Mouse (Mus musculus) urinary bladder, postnatal 25 days (tissue): ENCODE results near the gene Myh2.

Experiments used
- DNase-seq: peaks from one replicate; pipeline ENCODE4 v3.0.0; 2022; ENCODE audit warnings: low spot score

Myh2 gene

GRCm38 (mm10) chr11:67170727-67171126 lies at the start of gene Myh2:
TSS of gene Myh2 (plus strand) at chr11:67171027.
- DNase-seq = no peak

- no peak for DNase-seq
Observed at GRCm38 (mm10) chr11:67124943-67125342, 45.9 kb upstream of the Myh2 start.

- no peak for DNase-seq
Observed at GRCm38 (mm10) chr11:67125361-67125760, 45.5 kb upstream of the Myh2 start.

- DNase-seq = no peak
Observed at GRCm38 (mm10) chr11:67133526-67133925, 37.3 kb upstream of the Myh2 start.

- no peak for DNase-seq
Observed at GRCm38 (mm10) chr11:67134654-67135053, 36.2 kb upstream of the Myh2 start.

GRCm38 (mm10) chr11:67135532-67135931 lies 35.3 kb upstream of the Myh2 start:
- no peak for DNase-seq

GRCm38 (mm10) chr11:67139556-67139955 lies 31.3 kb upstream of the Myh2 start:
- no peak for DNase-seq

GRCm38 (mm10) chr11:67140175-67140574 lies 30.7 kb upstream of the Myh2 start:
- DNase-seq = no peak

GRCm38 (mm10) chr11:67141031-67141430 lies 29.8 kb upstream of the Myh2 start:
- DNase-seq = no peak

GRCm38 (mm10) chr11:67142047-67142446 lies 28.8 kb upstream of the Myh2 start:
- DNase-seq = no peak

- no peak for DNase-seq
Observed at GRCm38 (mm10) chr11:67143065-67143464, 27.8 kb upstream of the Myh2 start.

GRCm38 (mm10) chr11:67143863-67144498 lies 26.8 kb upstream of the Myh2 start:
- DNase-seq = no peak

GRCm38 (mm10) chr11:67144559-67145265 lies 26.1 kb upstream of the Myh2 start:
- DNase-seq = no peak

- DNase-seq = no peak
Observed at GRCm38 (mm10) chr11:67145482-67146408, 25.1 kb upstream of the Myh2 start.

GRCm38 (mm10) chr11:67146409-67147282 lies 24.2 kb upstream of the Myh2 start:
- no peak for DNase-seq

GRCm38 (mm10) chr11:67147283-67147921 lies 23.4 kb upstream of the Myh2 start:
- no peak for DNase-seq

- no peak for DNase-seq
Observed at GRCm38 (mm10) chr11:67148286-67149012, 22.4 kb upstream of the Myh2 start.

GRCm38 (mm10) chr11:67150237-67150636 lies 20.6 kb upstream of the Myh2 start:
- no peak for DNase-seq

GRCm38 (mm10) chr11:67151159-67151558 lies 19.7 kb upstream of the Myh2 start:
- DNase-seq = no peak
